8 mouse cellular contexts compared by ENCODE assay signal in genomic region chrX:20819708-20820426, GRCm38 (mm10). TPM values are rescaled to one million over a fixed set of nuclear protein-coding genes. Genes with fewer than 3 reads are reported as not detected.
A peak's percentile ranks its signal among the peaks of the same experiment; 100 is the strongest.
DNase-seq lines count a peak whose midpoint lies in the region; ATAC-seq and TF ChIP-seq lines count a peak whose summit lies in the region.

No protein-coding gene starts in this region.

- peak; percentile 22 for TF ChIP-seq CTCF in Patski (IDR thresholded peaks at IDR 0.05)

- peak overlapping the region; percentile 51 for H3K4me2 ChIP-seq in hindbrain, embryonic 14.5 days (replicated peaks)

- no peaks in the 10 kb centered on the region for H3K9me3 ChIP-seq in hindbrain, embryonic 14.5 days (ENCODE audit: control insufficient read depth, low read length)

- WGBS in hindbrain, embryonic 14.5 days = 49% methylated on average over 8 of the region's 8 CpGs

- in situ Hi-C loops in Patski (cut with MboI; ENCODE audit: low pct_unique_long_range_greater_than_20kb) = loop anchor here (25.0 kb wide), 1 partner anchor 517 kb away; no protein-coding TSS in a partner anchor

- H3K4me1 ChIP-seq in hindbrain, embryonic 14.5 days (replicated peaks; ENCODE audit: control insufficient read depth, insufficient read depth, low read length) = no peaks in the 10 kb centered on the region

- peak; percentile 40 for ATAC-seq in Patski
- ATAC-seq in hindbrain, embryonic 14.5 days (ENCODE audit: low FRiP score) = peak; percentile 54; the same call in 1 of the 2 replicates

- no peaks in the 10 kb centered on the region for H3K36me3 ChIP-seq in hindbrain, embryonic 14.5 days (replicated peaks; ENCODE audit: control insufficient read depth, insufficient read depth)

- POLR2A ChIA-PET in Patski (lab: Charles Lee) = no interaction called here

- peak overlapping the region; percentile 18 for H3K4me3 ChIP-seq in hindbrain, embryonic 14.5 days (replicated peaks; ENCODE audit: low read length)

- H3K27ac ChIP-seq in hindbrain, embryonic 14.5 days = peak overlapping the region; percentile 80

- CTCF ChIA-PET in Patski (lab: Charles Lee) = interaction anchor here (1.2 to 3.0 kb wide), 4 partner anchors 9 to 126 kb away, joined by 3 to 13 read pairs (median 6); no protein-coding TSS in a partner anchor

- H3K27me3 ChIP-seq in Patski = peaks cover 7% of the 10 kb centered on the region
- no peaks in the 10 kb centered on the region for H3K27me3 ChIP-seq in hindbrain, embryonic 14.5 days (ENCODE audit: control insufficient read depth, insufficient read depth, low read length)

- DNase-seq in Patski (ENCODE audit: low read depth, low spot score) = no peak
- DNase-seq in cerebellum, adult 9-10 months = peak; percentile 82
- DNase-seq in frontal cortex, postnatal 14 days (ENCODE audit: low spot score in 2 of 2) = peak; percentile 21 to 24
- DNase-seq in hindbrain, embryonic 14.5 days (ENCODE audit: low spot score) = peak; percentile 35
- DNase-seq in layer of hippocampus, postnatal 36 days = peak; percentile 24 to 37
- peak; percentile 85 for DNase-seq in lung, postnatal 36 days
- DNase-seq in right cerebral cortex, postnatal 10 days (ENCODE audit: low spot score in 2 of 2) = peak; percentile 53 to 62
- DNase-seq in c-Kit-positive CD71-positive TER-119-positive erythroid progenitor cells, embryonic 14.5 days (ENCODE audit: low spot score) = no peak

- peak overlapping the region; percentile 42; the same call in 1 of the 2 replicates for H3K9ac ChIP-seq in hindbrain, embryonic 14.5 days

RNA-seq across cellular contexts. Expression of gene Araf, which starts 22.3 kb away (rescaled TPM):
- polyA plus RNA-seq in Patski (2021) = 94.5 TPM
- polyA plus RNA-seq in hindbrain, embryonic 14.5 days (2014; fragmentation: Nextera tagmentation; extraction: Ambion mirVana) = 340 and 353 TPM in 2 replicates
- total RNA-seq in layer of hippocampus, postnatal 36 days (2021) = 100 to 1,000 TPM; 186 to 190 TPM

RNA-seq across cellular contexts. Expression of gene Timp1, which starts 50.1 kb away (rescaled TPM):
- 130 TPM for polyA plus RNA-seq in Patski (2021)
- 4.3 and 5.3 TPM in 2 replicates for polyA plus RNA-seq in hindbrain, embryonic 14.5 days (2014; fragmentation: Nextera tagmentation; extraction: Ambion mirVana)
- total RNA-seq in layer of hippocampus, postnatal 36 days (2021) = under 1 TPM; 0.42 to 0.63 TPM

Comparison
In these comparisons a context has a peak if more than half of its experiments do, and no peak if none do; other contexts are left out.
1. DNase-seq: peak in cerebellum, adult 9-10 months (single experiment), frontal cortex, postnatal 14 days (2 of 2), hindbrain, embryonic 14.5 days (single experiment), layer of hippocampus, postnatal 36 days (2 of 2), lung, postnatal 36 days (single experiment) and right cerebral cortex, postnatal 10 days (2 of 2); none in Patski (single experiment) and c-Kit-positive CD71-positive TER-119-positive erythroid progenitor cells, embryonic 14.5 days (single experiment).
2. RNA of gene Timp1, which starts 50.1 kb away (polyA plus RNA-seq): 130 TPM in Patski (single experiment); 4.3 to 5.3 TPM in hindbrain, embryonic 14.5 days; every median in the first group is over 10 times any median in the second.